Mouse (Mus musculus): ENCODE results near the gene Muc5b. TPM values are rescaled to one million over a fixed set of nuclear protein-coding genes. Genes with fewer than 3 reads are reported as not detected.

Muc5b gene
- polyA plus RNA-seq, 1 experiment from 2014 or later = 0.01 TPM

GRCm38 (mm10) chr7:141818267-141818666 is 20.6 kb upstream of the Muc5b start:
- Histone ChIP-seq H3K4me2 (replicated peaks; ENCODE audit: low read depth, low read length) (no peak overlapping the region), H3K36me3 (ENCODE audit: control insufficient read depth, insufficient read depth, low read length) (no peaks in the 10 kb centered on the region), H3K27ac (ENCODE audit: low read depth, low read length) (no peak overlapping the region), H3K9me3 (ENCODE audit: control insufficient read depth, low read length) (no peaks in the 10 kb centered on the region), H3K4me1 (ENCODE audit: control insufficient read depth, insufficient read depth, low read length) (no peaks in the 10 kb centered on the region), H3K9ac (ENCODE audit: low read depth, low read length) (no peak overlapping the region), H3K4me3 (ENCODE audit: low read length) (no peak overlapping the region), H3K27me3 (ENCODE audit: control insufficient read depth, insufficient read depth, low read length) (no peaks in the 10 kb centered on the region)
- 84% methylated on average over 3 of the region's 3 CpGs for WGBS
- no peak for ATAC-seq (ENCODE audit: low FRiP score, low TSS enrichment)

- Histone ChIP-seq H3K36me3 (ENCODE audit: control insufficient read depth, insufficient read depth, low read length) (no peaks in the 10 kb centered on the region), H3K4me3 (ENCODE audit: low read length) (no peak overlapping the region), H3K27ac (ENCODE audit: low read depth, low read length) (no peak overlapping the region), H3K9me3 (ENCODE audit: control insufficient read depth, low read length) (no peaks in the 10 kb centered on the region), H3K9ac (ENCODE audit: low read depth, low read length) (no peak overlapping the region), H3K27me3 (ENCODE audit: control insufficient read depth, insufficient read depth, low read length) (no peaks in the 10 kb centered on the region), H3K4me1 (ENCODE audit: control insufficient read depth, insufficient read depth, low read length) (no peaks in the 10 kb centered on the region), H3K4me2 (replicated peaks; ENCODE audit: low read depth, low read length) (no peak overlapping the region)
- no peak for ATAC-seq (ENCODE audit: low FRiP score, low TSS enrichment)
- 48% methylated on average over 4 of the region's 4 CpGs for WGBS
These were observed 16.1 kb upstream of the Muc5b start for GRCm38 (mm10) chr7:141822582-141823261.

GRCm38 (mm10) chr7:141823699-141824098 is 15.2 kb upstream of the Muc5b start:
- no peak overlapping the region for H3K4me3 ChIP-seq (ENCODE audit: low read length)
- no peak overlapping the region for H3K4me2 ChIP-seq (replicated peaks; ENCODE audit: low read depth, low read length)

GRCm38 (mm10) chr7:141824398-141824797 is 14.5 kb upstream of the Muc5b start:
- no peak for ATAC-seq (ENCODE audit: low FRiP score, low TSS enrichment)
- no peak overlapping the region for H3K27ac ChIP-seq (ENCODE audit: low read depth, low read length)
- WGBS = 91% methylated on average over 9 of the region's 9 CpGs
- no peaks in the 10 kb centered on the region for H3K9me3 ChIP-seq (ENCODE audit: control insufficient read depth, low read length)
- H3K4me1 ChIP-seq (ENCODE audit: control insufficient read depth, insufficient read depth, low read length) = no peaks in the 10 kb centered on the region
- no peak overlapping the region for H3K9ac ChIP-seq (ENCODE audit: low read depth, low read length)
- no peak overlapping the region for H3K4me2 ChIP-seq (replicated peaks; ENCODE audit: low read depth, low read length)
- no peaks in the 10 kb centered on the region for H3K27me3 ChIP-seq (ENCODE audit: control insufficient read depth, insufficient read depth, low read length)
- H3K4me3 ChIP-seq (ENCODE audit: low read length) = no peak overlapping the region
- no peaks in the 10 kb centered on the region for H3K36me3 ChIP-seq (ENCODE audit: control insufficient read depth, insufficient read depth, low read length)

More at GRCm38 (mm10) chr7:141823699-141824098, 15.2 kb upstream of the Muc5b start:
- Histone ChIP-seq H3K27ac (ENCODE audit: low read depth, low read length) (no peak overlapping the region), H3K27me3 (ENCODE audit: control insufficient read depth, insufficient read depth, low read length) (no peaks in the 10 kb centered on the region), H3K9me3 (ENCODE audit: control insufficient read depth, low read length) (no peaks in the 10 kb centered on the region), H3K4me1 (ENCODE audit: control insufficient read depth, insufficient read depth, low read length) (no peaks in the 10 kb centered on the region), H3K36me3 (ENCODE audit: control insufficient read depth, insufficient read depth, low read length) (no peaks in the 10 kb centered on the region), H3K9ac (ENCODE audit: low read depth, low read length) (no peak overlapping the region)
- ATAC-seq (ENCODE audit: low FRiP score, low TSS enrichment) = no peak
- 82% methylated on average over 6 of the region's 6 CpGs for WGBS

- Histone ChIP-seq H3K9ac (ENCODE audit: low read depth, low read length) (no peak overlapping the region), H3K36me3 (ENCODE audit: control insufficient read depth, insufficient read depth, low read length) (no peaks in the 10 kb centered on the region), H3K27me3 (ENCODE audit: control insufficient read depth, insufficient read depth, low read length) (no peaks in the 10 kb centered on the region), H3K9me3 (ENCODE audit: control insufficient read depth, low read length) (no peaks in the 10 kb centered on the region), H3K4me3 (ENCODE audit: low read length) (no peak overlapping the region), H3K27ac (ENCODE audit: low read depth, low read length) (no peak overlapping the region), H3K4me2 (replicated peaks; ENCODE audit: low read depth, low read length) (no peak overlapping the region), H3K4me1 (ENCODE audit: control insufficient read depth, insufficient read depth, low read length) (no peaks in the 10 kb centered on the region)
- 60% methylated on average over 7 of the region's 7 CpGs for WGBS
- 0 out of 2 replicates have a peak, but pooled peaks have one; percentile 28 for ATAC-seq (ENCODE audit: low FRiP score, low TSS enrichment)
These were observed 2.9 kb upstream of the Muc5b start for GRCm38 (mm10) chr7:141835941-141836340.

- WGBS = 64% methylated on average over 8 of the region's 8 CpGs
- H3K27ac ChIP-seq (ENCODE audit: low read depth, low read length) = no peak overlapping the region
- H3K4me1 ChIP-seq (ENCODE audit: control insufficient read depth, insufficient read depth, low read length) = no peaks in the 10 kb centered on the region
- ATAC-seq (ENCODE audit: low FRiP score, low TSS enrichment) = no peak
- no peak overlapping the region for H3K4me3 ChIP-seq (ENCODE audit: low read length)
- no peaks in the 10 kb centered on the region for H3K9me3 ChIP-seq (ENCODE audit: control insufficient read depth, low read length)
- H3K36me3 ChIP-seq (ENCODE audit: control insufficient read depth, insufficient read depth, low read length) = no peaks in the 10 kb centered on the region
- H3K4me2 ChIP-seq (replicated peaks; ENCODE audit: low read depth, low read length) = no peak overlapping the region
- no peaks in the 10 kb centered on the region for H3K27me3 ChIP-seq (ENCODE audit: control insufficient read depth, insufficient read depth, low read length)
- no peak overlapping the region for H3K9ac ChIP-seq (ENCODE audit: low read depth, low read length)
These were observed 2.4 kb upstream of the Muc5b start for GRCm38 (mm10) chr7:141836423-141836822.

- H3K4me1 ChIP-seq (ENCODE audit: control insufficient read depth, insufficient read depth, low read length) = no peaks in the 10 kb centered on the region
- H3K27me3 ChIP-seq (ENCODE audit: control insufficient read depth, insufficient read depth, low read length) = no peaks in the 10 kb centered on the region
- WGBS = 68% methylated on average over 10 of the region's 10 CpGs
- no peaks in the 10 kb centered on the region for H3K9me3 ChIP-seq (ENCODE audit: control insufficient read depth, low read length)
- H3K9ac ChIP-seq (ENCODE audit: low read depth, low read length) = no peak overlapping the region
- no peak overlapping the region for H3K27ac ChIP-seq (ENCODE audit: low read depth, low read length)
- ATAC-seq (ENCODE audit: low FRiP score, low TSS enrichment) = no peak
- H3K4me2 ChIP-seq (replicated peaks; ENCODE audit: low read depth, low read length) = no peak overlapping the region
- no peaks in the 10 kb centered on the region for H3K36me3 ChIP-seq (ENCODE audit: control insufficient read depth, insufficient read depth, low read length)
- H3K4me3 ChIP-seq (ENCODE audit: low read length) = no peak overlapping the region
These were observed 1.5 kb downstream of the Muc5b start for GRCm38 (mm10) chr7:141840354-141840753.

- no peak overlapping the region for H3K27ac ChIP-seq (ENCODE audit: low read depth, low read length)
- no peak overlapping the region for H3K9ac ChIP-seq (ENCODE audit: low read depth, low read length)
- H3K36me3 ChIP-seq (ENCODE audit: control insufficient read depth, insufficient read depth, low read length) = no peaks in the 10 kb centered on the region
- ATAC-seq (ENCODE audit: low FRiP score, low TSS enrichment) = no peak
- WGBS = 76% methylated on average over 4 of the region's 4 CpGs
- no peak overlapping the region for H3K4me3 ChIP-seq (ENCODE audit: low read length)
- H3K4me2 ChIP-seq (replicated peaks; ENCODE audit: low read depth, low read length) = no peak overlapping the region
- H3K9me3 ChIP-seq (ENCODE audit: control insufficient read depth, low read length) = no peaks in the 10 kb centered on the region
- no peaks in the 10 kb centered on the region for H3K27me3 ChIP-seq (ENCODE audit: control insufficient read depth, insufficient read depth, low read length)
- H3K4me1 ChIP-seq (ENCODE audit: control insufficient read depth, insufficient read depth, low read length) = no peaks in the 10 kb centered on the region
These were observed 22.2 kb downstream of the Muc5b start for GRCm38 (mm10) chr7:141861046-141861445.

- no peak overlapping the region for H3K4me2 ChIP-seq (replicated peaks; ENCODE audit: low read depth, low read length)
These were observed 30.8 kb downstream of the Muc5b start for GRCm38 (mm10) chr7:141869644-141870043.

More at GRCm38 (mm10) chr7:141869644-141870043, 30.8 kb downstream of the Muc5b start:
- 75% methylated on average over 5 of the region's 5 CpGs for WGBS
- no peak for ATAC-seq (ENCODE audit: low FRiP score, low TSS enrichment)
- H3K4me3 ChIP-seq (ENCODE audit: low read length) = no peak overlapping the region
- H3K36me3 ChIP-seq (ENCODE audit: control insufficient read depth, insufficient read depth, low read length) = peaks cover 11% of the 10 kb centered on the region; the same call in 1 of the 2 replicates
- no peaks in the 10 kb centered on the region for H3K4me1 ChIP-seq (ENCODE audit: control insufficient read depth, insufficient read depth, low read length)
- H3K9me3 ChIP-seq (ENCODE audit: control insufficient read depth, low read length) = no peaks in the 10 kb centered on the region
- H3K27ac ChIP-seq (ENCODE audit: low read depth, low read length) = no peak overlapping the region
- no peaks in the 10 kb centered on the region for H3K27me3 ChIP-seq (ENCODE audit: control insufficient read depth, insufficient read depth, low read length)
- H3K9ac ChIP-seq (ENCODE audit: low read depth, low read length) = no peak overlapping the region
